Mouse (Mus musculus) cerebellum, postnatal 4 days (tissue): ENCODE data around the gene Olfr1052.
"Not testable (repeated sequence)": the region's sequence is repeated elsewhere in the genome, so short reads cannot be mapped to it uniquely, and the experiment has no call there.

Source experiments
- DNase-seq, 2 experiments: peaks; one replicate each; pipeline ENCODE4 v3.0.0; 2022; ENCODE audit warnings: low spot score in 2 of 2, mixed read lengths in 1 of 2

Olfr1052 gene

GRCm38 (mm10) chr2:86292155-86292554 lies at the start of gene Olfr1052:
Olfr1052 (plus strand) TSS chr2:86292455.
- DNase-seq = no peak

- DNase-seq = not testable (repeated sequence)
Measured at GRCm38 (mm10) chr2:86258228-86258627, 34.0 kb upstream of the Olfr1052 start, which contains the start of gene Olfr1049. Olfr1049 (minus strand) TSS chr2:86258328.

- not testable (repeated sequence) for DNase-seq
Measured at GRCm38 (mm10) chr2:86278988-86279387, 13.3 kb upstream of the Olfr1052 start, which contains the start of gene Olfr1051. Olfr1051 (minus strand) TSS chr2:86279088.

- DNase-seq = no peak
Measured at GRCm38 (mm10) chr2:86315184-86315583, 22.9 kb downstream of the Olfr1052 start, which contains the start of gene Olfr1053. Olfr1053 (minus strand) TSS chr2:86315284.

DNA sequence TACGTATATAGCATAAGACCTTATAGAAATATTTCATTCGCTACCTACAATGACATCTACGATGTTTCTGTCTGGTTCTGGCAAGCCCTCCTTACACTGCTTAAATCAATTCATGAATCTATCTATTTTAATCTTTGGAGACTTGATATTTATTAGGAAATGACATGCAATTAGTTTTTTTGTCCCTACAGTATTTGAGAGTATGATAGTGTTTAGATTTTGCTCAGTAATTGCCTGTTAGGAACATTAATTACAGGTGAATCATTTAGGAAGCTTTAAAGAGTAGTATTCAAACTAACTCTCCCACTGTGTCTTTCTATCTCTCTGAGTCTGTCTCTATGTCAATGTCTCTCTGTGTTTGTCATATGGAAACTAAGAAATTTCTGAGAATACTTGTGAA lies 43.1 kb downstream of the Olfr1052 start, which contains the start of gene Olfr1054:
Gene Olfr1054, minus strand, starts transcription at position 101 of the 400 bp plus-strand sequence.
- no peak for DNase-seq
